In genomic region chr4:72328282-72329025, GRCm38 (mm10) we compare ENCODE assay signal across 27 mouse cellular contexts.
DNase-seq lines count a peak whose midpoint lies in the region; ATAC-seq and TF ChIP-seq lines count a peak whose summit lies in the region.
"Had no signal": no experiment of that assay in that cellular context is flagged by ENCODE, and none has a peak within 500 bp of the region (broad histone marks: within the 10 kb centered on the region; RNA-seq: fewer than 3 reads in every experiment).

No protein-coding gene starts in this region.

- no peak for TF ChIP-seq CTCF in hindbrain, postnatal 0 days (IDR thresholded peaks at IDR 0.05; ENCODE audit: low read depth)

- H3K27me3 ChIP-seq in hindbrain, embryonic 12.5 days = no peaks in the 10 kb centered on the region
- no peaks in the 10 kb centered on the region for H3K27me3 ChIP-seq in hindbrain, postnatal 0 days (ENCODE audit: insufficient read depth, low read length)
- H3K27me3 ChIP-seq in midbrain, embryonic 14.5 days (ENCODE audit: control insufficient read depth, insufficient read depth, low read length) = no peaks in the 10 kb centered on the region
- H3K27me3 ChIP-seq in midbrain, embryonic 10.5 days (ENCODE audit: low read depth, poor library complexity, severe bottlenecking) = no peaks in the 10 kb centered on the region
- 0 out of 2 replicates have a peak, but pooled peaks cover 2% of the 10 kb centered on the region for H3K27me3 ChIP-seq in forebrain, embryonic 13.5 days
- H3K27me3 ChIP-seq in hindbrain, embryonic 16.5 days (replicated peaks; ENCODE audit: control insufficient read depth, insufficient read depth, low read length) = no peaks in the 10 kb centered on the region
- H3K27me3 ChIP-seq: embryonic facial prominence, embryonic 12.5 days; heart, embryonic 13.5 days; intestine, embryonic 15.5 days; neural tube, embryonic 13.5 days had no signal

- 100% methylated on average over 2 of the region's 2 CpGs for WGBS in hindbrain, embryonic 12.5 days
- WGBS in hindbrain, postnatal 0 days = 76% methylated on average over 2 of the region's 2 CpGs
- 96% methylated on average over 2 of the region's 2 CpGs for WGBS in midbrain, embryonic 14.5 days
- WGBS in midbrain, embryonic 10.5 days = 97% methylated on average over 2 of the region's 2 CpGs
- 69% methylated on average over 2 of the region's 2 CpGs for WGBS in forebrain, embryonic 13.5 days
- WGBS in hindbrain, embryonic 16.5 days = 100% methylated on average over 2 of the region's 2 CpGs

- no peak overlapping the region for H3K27ac ChIP-seq in hindbrain, embryonic 12.5 days
- H3K27ac ChIP-seq in hindbrain, postnatal 0 days = no peak overlapping the region
- no peak overlapping the region for H3K27ac ChIP-seq in midbrain, embryonic 14.5 days (replicated peaks; ENCODE audit: low read depth, low read length)
- no peak overlapping the region for H3K27ac ChIP-seq in midbrain, embryonic 10.5 days (replicated peaks)
- H3K27ac ChIP-seq in forebrain, embryonic 13.5 days = peak overlapping the region; percentile 28; the same call in 1 of the 2 replicates
- no peak overlapping the region for H3K27ac ChIP-seq in hindbrain, embryonic 16.5 days (ENCODE audit: low read depth, low read length)
- H3K27ac ChIP-seq: embryonic facial prominence, embryonic 12.5 days; heart, adult 2 months; heart, embryonic 13.5 days; intestine, embryonic 15.5 days; kidney, postnatal 0 days; liver, embryonic 14.5 days; neural tube, embryonic 13.5 days had no signal

- ATAC-seq in hindbrain, embryonic 12.5 days (ENCODE audit: low FRiP score) = peak; percentile 61; the same call in 1 of the 2 replicates
- ATAC-seq in hindbrain, postnatal 0 days = no peak
- ATAC-seq in midbrain, embryonic 14.5 days (ENCODE audit: low FRiP score, low TSS enrichment) = peak; percentile 58; the same call in 1 of the 2 replicates
- peak; percentile 97 for ATAC-seq in forebrain, embryonic 13.5 days
- peak; percentile 42; the same call in 1 of the 2 replicates for ATAC-seq in hindbrain, embryonic 16.5 days
- ATAC-seq: intestine, embryonic 15.5 days had no signal

- no peak overlapping the region for H3K4me2 ChIP-seq in hindbrain, embryonic 12.5 days (replicated peaks)
- H3K4me2 ChIP-seq in hindbrain, postnatal 0 days (ENCODE audit: low read depth, low read length) = no peak overlapping the region
- no peak overlapping the region for H3K4me2 ChIP-seq in midbrain, embryonic 14.5 days (ENCODE audit: low read length)
- H3K4me2 ChIP-seq in forebrain, embryonic 13.5 days = no peak overlapping the region
- no peak overlapping the region for H3K4me2 ChIP-seq in hindbrain, embryonic 16.5 days (ENCODE audit: low read length)
- H3K4me2 ChIP-seq: embryonic facial prominence, embryonic 12.5 days; heart, embryonic 13.5 days; intestine, embryonic 15.5 days; lung, embryonic 14.5 days; neural tube, embryonic 13.5 days had no signal

- no peak for DNase-seq in hindbrain, postnatal 0 days (ENCODE audit: low spot score)
- peak; percentile 4 for DNase-seq in midbrain, embryonic 14.5 days
- no peak for DNase-seq in midbrain, embryonic 10.5 days (ENCODE audit: low spot score)
- no peak for DNase-seq in c-Kit-positive CD71-positive TER-119-positive erythroid progenitor cells, embryonic 14.5 days (ENCODE audit: low spot score)
- DNase-seq: adrenal gland, adult 8-10 months; cerebellum, adult 11-12 months; cerebellum, adult 9-11 months; embryo, embryonic 11 days; heart, adult 2 months; heart, postnatal 10 days; kidney, adult 2 months; layer of hippocampus, postnatal 36 days; liver; lung, embryonic 14.5 days; lung, postnatal 14 days; right cerebral cortex, postnatal 14 days; thymus, postnatal 4 days had no signal

- H3K9me3 ChIP-seq in hindbrain, embryonic 12.5 days (replicated peaks) = 0 out of 2 replicates have a peak, but pooled peaks cover 2% of the 10 kb centered on the region
- no peaks in the 10 kb centered on the region for H3K9me3 ChIP-seq in hindbrain, postnatal 0 days (ENCODE audit: low read length)
- no peaks in the 10 kb centered on the region for H3K9me3 ChIP-seq in midbrain, embryonic 14.5 days (ENCODE audit: control insufficient read depth, low read length)
- no peaks in the 10 kb centered on the region for H3K9me3 ChIP-seq in midbrain, embryonic 10.5 days (replicated peaks)
- no peaks in the 10 kb centered on the region for H3K9me3 ChIP-seq in forebrain, embryonic 13.5 days (replicated peaks)
- H3K9me3 ChIP-seq in hindbrain, embryonic 16.5 days (ENCODE audit: control insufficient read depth, low read length) = no peaks in the 10 kb centered on the region
- H3K9me3 ChIP-seq: embryonic facial prominence, embryonic 12.5 days; heart, embryonic 13.5 days; intestine, embryonic 15.5 days; neural tube, embryonic 13.5 days had no signal

- no peak overlapping the region for H3K4me3 ChIP-seq in hindbrain, embryonic 12.5 days
- no peak overlapping the region for H3K4me3 ChIP-seq in hindbrain, postnatal 0 days (ENCODE audit: low read length)
- no peak overlapping the region for H3K4me3 ChIP-seq in midbrain, embryonic 14.5 days (replicated peaks; ENCODE audit: low read depth, low read length)
- no peak overlapping the region for H3K4me3 ChIP-seq in midbrain, embryonic 10.5 days
- H3K4me3 ChIP-seq in forebrain, embryonic 13.5 days = no peak overlapping the region
- no peak overlapping the region for H3K4me3 ChIP-seq in hindbrain, embryonic 16.5 days (ENCODE audit: low read length)
- H3K4me3 ChIP-seq: embryonic facial prominence, embryonic 12.5 days; heart, adult 2 months; heart, embryonic 13.5 days; intestine, embryonic 15.5 days; neural tube, embryonic 13.5 days had no signal

- no peaks in the 10 kb centered on the region for H3K4me1 ChIP-seq in hindbrain, embryonic 12.5 days
- no peaks in the 10 kb centered on the region for H3K4me1 ChIP-seq in hindbrain, postnatal 0 days (ENCODE audit: insufficient read depth, low read length)
- no peaks in the 10 kb centered on the region for H3K4me1 ChIP-seq in midbrain, embryonic 14.5 days (ENCODE audit: control insufficient read depth, insufficient read depth, low read length)
- H3K4me1 ChIP-seq in midbrain, embryonic 10.5 days = no peaks in the 10 kb centered on the region
- H3K4me1 ChIP-seq in forebrain, embryonic 13.5 days = peaks cover 8% of the 10 kb centered on the region; the same call in 1 of the 2 replicates
- no peaks in the 10 kb centered on the region for H3K4me1 ChIP-seq in hindbrain, embryonic 16.5 days (ENCODE audit: control insufficient read depth, insufficient read depth, low read depth, low read length)
- H3K4me1 ChIP-seq: embryonic facial prominence, embryonic 12.5 days; heart, embryonic 13.5 days; intestine, embryonic 15.5 days; neural tube, embryonic 13.5 days had no signal

- H3K9ac ChIP-seq in hindbrain, embryonic 12.5 days = no peak overlapping the region
- H3K9ac ChIP-seq in hindbrain, postnatal 0 days (replicated peaks; ENCODE audit: low read length) = no peak overlapping the region
- no peak overlapping the region for H3K9ac ChIP-seq in midbrain, embryonic 14.5 days (replicated peaks; ENCODE audit: low read length)
- H3K9ac ChIP-seq in forebrain, embryonic 13.5 days = no peak overlapping the region
- no peak overlapping the region for H3K9ac ChIP-seq in hindbrain, embryonic 16.5 days (ENCODE audit: low read depth, low read length)
- H3K9ac ChIP-seq: embryonic facial prominence, embryonic 12.5 days; heart, embryonic 13.5 days; intestine, embryonic 15.5 days; liver, embryonic 14.5 days; lung, embryonic 14.5 days; neural tube, embryonic 13.5 days had no signal

- H3K36me3 ChIP-seq in hindbrain, embryonic 12.5 days = no peaks in the 10 kb centered on the region
- H3K36me3 ChIP-seq in hindbrain, postnatal 0 days (ENCODE audit: insufficient read depth, low read length) = no peaks in the 10 kb centered on the region
- H3K36me3 ChIP-seq in midbrain, embryonic 14.5 days (ENCODE audit: control insufficient read depth, insufficient read depth, low read length) = no peaks in the 10 kb centered on the region
- H3K36me3 ChIP-seq in midbrain, embryonic 10.5 days = no peaks in the 10 kb centered on the region
- H3K36me3 ChIP-seq in forebrain, embryonic 13.5 days (ENCODE audit: poor library complexity, severe bottlenecking) = no peaks in the 10 kb centered on the region
- H3K36me3 ChIP-seq in hindbrain, embryonic 16.5 days (ENCODE audit: control insufficient read depth, insufficient read depth, low read length) = no peaks in the 10 kb centered on the region
- H3K36me3 ChIP-seq: embryonic facial prominence, embryonic 12.5 days; G1E; heart, embryonic 13.5 days; intestine, embryonic 15.5 days; neural tube, embryonic 13.5 days had no signal
